Mouse (Mus musculus) CD8-positive naive resting alpha-beta T cell, adult 2 months (primary cell): ENCODE measurements around the gene Asxl2.
"Not testable (repeated sequence)": the region's sequence is repeated elsewhere in the genome, so short reads cannot be mapped to it uniquely, and the experiment has no call there.

ENCODE experiments used
- DNase-seq, 2 experiments: peaks; one replicate each; pipeline ENCODE4 v3.0.0; 2022; ENCODE audit warnings: low read depth in 2 of 2, low spot score in 2 of 2

Gene Asxl2

GRCm38 (mm10) chr12:3426530-3427034, at the start of gene Asxl2:
Gene Asxl2 (plus strand): TSS chr12:3426857.
- peak; percentile 97 for DNase-seq

- DNase-seq: no peak
These were observed 49.5 kb upstream of the Asxl2 start for GRCm38 (mm10) chr12:3377190-3377589.

GRCm38 (mm10) chr12:3377755-3378154, 48.9 kb upstream of the Asxl2 start:
- no peak for DNase-seq

GRCm38 (mm10) chr12:3384860-3385259, 41.8 kb upstream of the Asxl2 start:
- DNase-seq: no peak

DNA sequence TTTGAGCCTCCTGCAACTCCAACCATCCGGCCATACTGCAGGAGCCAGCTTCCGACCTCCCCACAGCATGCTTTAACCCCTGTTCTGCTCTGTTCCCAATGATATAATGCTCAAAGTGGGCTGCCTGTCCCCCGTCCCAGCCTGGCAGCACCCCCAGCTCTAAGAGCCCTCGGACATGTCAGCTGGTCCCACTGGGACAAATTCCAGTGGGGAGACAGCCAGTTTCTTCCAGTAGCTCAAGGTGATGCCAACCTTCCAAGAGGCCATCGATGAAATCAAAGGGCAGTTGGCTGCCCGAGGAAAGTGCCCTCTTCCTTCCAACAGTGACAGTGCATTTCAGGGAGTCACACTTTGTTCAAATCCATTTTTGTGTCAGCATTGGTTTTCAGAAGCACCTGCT, 41.4 kb upstream of the Asxl2 start:
- no peak for DNase-seq

DNA sequence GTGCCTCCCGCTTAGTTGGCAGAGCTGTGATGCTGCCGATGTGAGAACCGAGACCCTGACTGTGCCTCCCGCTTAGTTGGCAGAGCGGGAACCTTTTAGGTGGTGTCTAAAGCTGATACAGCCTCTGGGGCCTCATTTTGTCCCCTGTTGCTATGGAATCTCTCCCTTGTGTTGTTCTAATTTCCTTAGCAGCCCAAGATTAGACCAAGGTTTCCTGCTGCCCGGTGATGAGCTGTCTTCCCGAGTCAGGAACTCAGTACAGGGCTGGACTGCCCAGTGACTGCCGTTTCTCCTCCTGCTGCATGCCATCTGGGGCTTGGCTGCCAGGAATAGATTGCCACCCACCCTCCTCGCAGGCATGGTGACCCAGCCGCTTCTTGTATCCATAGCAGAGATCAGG, 40.7 kb upstream of the Asxl2 start:
- DNase-seq: no peak

DNA sequence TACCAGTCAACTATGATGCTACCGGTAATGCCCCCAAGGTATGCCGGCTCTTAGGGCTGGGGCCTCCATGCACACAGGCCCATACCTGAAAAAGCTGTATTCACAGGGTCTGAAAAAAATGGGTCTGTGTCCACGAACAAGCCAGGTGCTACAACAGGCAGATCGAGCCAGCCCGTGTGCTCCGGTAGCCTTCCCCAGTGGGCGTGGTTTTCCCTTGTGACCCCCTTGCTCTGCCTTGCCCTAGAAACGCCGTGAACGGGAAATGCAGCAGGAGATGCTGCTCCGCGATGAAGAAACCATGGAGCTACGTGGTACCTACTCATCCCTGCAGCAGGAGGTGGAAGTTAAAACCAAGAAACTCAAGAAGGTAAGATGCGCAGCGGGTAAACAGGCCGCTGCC, 38.8 kb upstream of the Asxl2 start:
- DNase-seq: no peak

GRCm38 (mm10) chr12:3389394-3389793, 37.3 kb upstream of the Asxl2 start:
- no peak for DNase-seq

GRCm38 (mm10) chr12:3390071-3390470, 36.6 kb upstream of the Asxl2 start:
- no peak for DNase-seq

DNA sequence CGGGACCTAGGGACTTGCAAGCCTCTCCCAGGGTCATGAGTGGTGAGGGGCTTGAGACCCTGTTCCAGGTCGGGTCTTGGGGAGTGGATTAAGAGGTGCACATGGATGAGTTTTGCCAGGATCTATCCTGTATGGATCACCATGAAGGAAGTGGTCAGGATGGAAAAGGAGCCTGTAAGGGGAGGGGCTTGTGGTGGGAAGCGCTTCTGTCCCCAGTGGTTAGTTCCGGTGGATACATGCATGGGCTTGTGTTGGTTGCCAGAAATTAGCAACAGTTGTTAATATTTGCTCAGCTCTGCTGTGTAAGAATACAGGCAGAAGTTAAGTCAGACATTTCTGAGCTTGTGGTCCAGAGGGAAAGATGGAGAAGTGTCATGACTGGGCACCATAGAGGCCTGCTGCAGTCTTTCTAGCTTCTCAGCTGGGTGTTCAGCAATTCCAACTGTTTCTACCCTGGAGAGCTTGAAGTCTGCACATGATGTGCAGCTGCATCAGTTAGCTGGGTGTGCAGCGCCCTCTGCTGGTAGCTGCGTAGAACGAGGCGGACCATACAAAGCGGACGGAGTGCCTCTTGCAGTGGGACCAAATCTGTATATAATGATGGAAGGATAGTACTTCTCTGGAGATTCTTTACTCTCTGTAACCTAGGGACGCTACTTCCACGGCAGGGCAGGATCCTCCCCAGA, 35.9 kb upstream of the Asxl2 start:
- peak; percentile 61 to 69 for DNase-seq

- DNase-seq: no peak
These were observed 35.4 kb upstream of the Asxl2 start for GRCm38 (mm10) chr12:3391276-3391675.

GRCm38 (mm10) chr12:3393140-3393539, 33.5 kb upstream of the Asxl2 start:
- no peak for DNase-seq

DNA sequence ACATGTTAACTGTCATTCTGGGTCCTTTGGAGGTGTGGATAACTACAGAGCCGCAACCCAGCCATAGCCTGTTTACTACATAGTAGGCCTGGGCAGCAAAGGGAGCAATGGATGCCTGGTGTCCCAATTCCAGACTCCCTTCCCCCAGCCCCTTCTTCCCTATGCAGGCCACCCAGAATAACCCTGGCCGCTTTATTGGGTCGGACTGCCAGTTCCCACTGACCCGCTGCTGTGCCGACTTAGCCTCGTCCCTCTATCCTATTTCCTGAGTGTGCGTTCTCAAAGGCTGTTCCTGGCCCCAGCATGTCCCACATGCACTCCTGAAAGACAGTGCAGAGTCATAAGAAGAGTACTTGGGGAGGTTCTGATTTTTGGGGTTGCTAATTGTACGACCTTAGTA, 29.7 kb upstream of the Asxl2 start:
- no peak for DNase-seq

GRCm38 (mm10) chr12:3405662-3406061, 21.0 kb upstream of the Asxl2 start:
- DNase-seq: not testable (repeated sequence)

DNA sequence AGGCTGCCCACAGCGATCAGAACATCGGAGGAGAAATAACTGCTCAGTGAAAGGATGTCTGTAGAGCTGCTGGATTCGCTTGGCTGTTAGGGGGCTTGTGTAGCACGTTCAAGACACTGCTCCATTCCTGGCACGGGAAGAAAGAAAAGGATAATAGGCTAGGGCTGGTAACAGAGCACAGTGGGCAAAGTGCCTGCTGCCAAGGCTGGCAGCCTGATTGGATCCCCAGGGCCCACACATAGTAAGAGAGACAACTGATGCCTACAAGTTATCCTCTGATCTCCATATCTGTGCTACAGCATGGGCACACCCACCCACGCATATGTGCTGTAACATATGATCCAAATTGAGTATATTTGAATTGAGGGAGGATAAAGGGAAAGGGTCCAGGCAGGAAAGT, 20.1 kb upstream of the Asxl2 start:
- no peak for DNase-seq

- DNase-seq: no peak
These were observed 11.7 kb upstream of the Asxl2 start for GRCm38 (mm10) chr12:3414956-3415355.

- DNase-seq: no peak
These were observed 7.9 kb upstream of the Asxl2 start for GRCm38 (mm10) chr12:3418761-3419160.

DNA sequence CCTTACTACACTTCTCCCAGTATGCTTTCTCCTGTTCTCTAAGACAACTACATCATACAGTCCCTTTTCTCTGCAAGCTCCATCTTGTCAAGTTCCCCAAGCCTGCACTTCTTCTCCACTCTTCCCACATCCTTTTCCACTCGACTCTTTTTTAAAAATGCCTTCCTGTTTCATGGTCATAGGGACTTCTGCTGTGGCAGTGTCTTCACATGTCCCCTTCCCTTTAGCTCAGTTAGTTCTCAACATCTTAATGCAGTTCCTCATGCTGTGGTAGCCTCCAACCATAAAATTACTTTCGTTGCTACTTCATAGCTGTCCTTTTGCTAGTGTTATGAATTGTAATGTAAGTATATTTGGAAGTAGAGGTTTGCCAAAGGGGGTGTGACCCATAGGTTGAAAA, 6.1 kb upstream of the Asxl2 start:
- DNase-seq: no peak

GRCm38 (mm10) chr12:3422786-3423185, 3.9 kb upstream of the Asxl2 start:
- DNase-seq: no peak

DNA sequence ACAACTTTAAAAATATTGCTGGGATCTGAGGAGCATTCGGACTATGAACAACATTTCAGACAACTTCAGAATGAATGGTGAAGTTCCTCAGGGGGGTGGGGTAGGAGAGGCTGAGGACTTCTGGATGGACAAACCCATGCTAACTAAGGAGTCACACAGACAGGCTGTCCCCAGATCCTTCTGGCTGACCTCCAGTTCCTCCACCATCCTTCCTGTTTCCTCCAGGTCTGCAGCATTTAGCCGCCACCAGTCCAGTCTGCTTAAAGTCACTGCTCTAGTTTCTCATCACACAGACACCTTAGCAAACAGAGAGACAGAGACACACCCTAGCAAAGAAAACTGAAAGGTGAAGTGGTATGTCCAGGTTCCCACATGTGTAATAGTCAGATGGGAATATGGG, 2.5 kb upstream of the Asxl2 start:
- DNase-seq: no peak

DNA sequence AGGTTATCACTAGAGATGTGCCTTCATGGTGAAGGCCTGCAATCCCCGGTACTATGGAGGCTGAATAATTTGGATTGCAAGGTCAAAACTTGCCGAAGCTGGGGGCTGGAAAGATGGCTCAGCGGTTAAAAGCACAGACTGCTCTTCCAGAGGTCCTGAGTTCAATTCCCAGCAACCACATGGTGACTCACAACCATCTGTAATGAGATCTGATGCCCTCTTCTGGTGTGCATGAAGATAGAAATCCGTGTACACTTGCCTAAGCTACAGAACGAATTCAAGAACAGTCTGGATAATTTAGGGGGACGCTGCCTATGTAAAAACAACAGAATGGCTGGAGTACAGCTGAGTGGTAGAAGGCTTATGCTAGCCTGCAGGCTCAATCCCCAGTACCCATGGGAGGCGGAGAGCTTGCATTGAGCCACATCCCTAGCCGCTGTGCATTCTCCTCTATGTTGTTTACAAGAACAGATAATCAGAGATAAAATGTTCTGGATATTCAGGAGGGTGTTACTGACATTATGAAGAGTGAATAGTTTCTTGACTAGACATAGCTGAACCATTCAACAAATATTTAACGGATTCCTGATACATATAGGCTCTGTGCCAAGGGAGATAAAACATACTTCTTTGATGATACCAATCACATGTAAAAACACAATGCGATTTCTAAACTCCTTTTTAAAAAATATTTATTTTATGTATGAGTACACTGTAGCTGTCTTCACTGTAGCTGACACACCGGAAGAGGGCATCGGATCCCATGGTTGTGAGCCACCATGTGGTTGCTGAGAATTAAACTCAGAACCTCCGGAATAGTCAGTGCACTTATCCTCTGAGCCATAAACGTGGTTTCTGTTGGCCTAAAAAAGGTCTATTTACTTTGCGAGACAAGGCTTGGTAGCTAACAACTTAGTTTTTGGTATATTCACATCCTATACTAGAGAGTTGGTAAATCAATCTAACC, 999 bp upstream of the Asxl2 start:
- DNase-seq: peak in 1 of 2 experiments; percentile 12
